Mouse (Mus musculus) inflammation-experienced regulatory T-cells, adult 6 months (primary cell): ENCODE data around the gene Kmt2e. TPM values are rescaled to one million over a fixed set of nuclear protein-coding genes. Genes with fewer than 3 reads are reported as not detected.
"Not testable (repeated sequence)": the region's sequence is repeated elsewhere in the genome, so short reads cannot be mapped to it uniquely, and the experiment has no call there.

ENCODE experiments used
- ATAC-seq: one replicate; pipeline ENCODE4 v1.8.0; 2017
- polyA plus RNA-seq, 3 experiments: library from polyadenylated mRNA; unstranded; fragments of 100-300 nt; shearing (Covaris generic); gene quantifications; one replicate each; pipeline ENCODE4 v1.2.1; 2017

Gene Kmt2e
- polyA plus RNA-seq, 3 experiments from 2014 or later = 200 to 243 (median 210) TPM

DNA sequence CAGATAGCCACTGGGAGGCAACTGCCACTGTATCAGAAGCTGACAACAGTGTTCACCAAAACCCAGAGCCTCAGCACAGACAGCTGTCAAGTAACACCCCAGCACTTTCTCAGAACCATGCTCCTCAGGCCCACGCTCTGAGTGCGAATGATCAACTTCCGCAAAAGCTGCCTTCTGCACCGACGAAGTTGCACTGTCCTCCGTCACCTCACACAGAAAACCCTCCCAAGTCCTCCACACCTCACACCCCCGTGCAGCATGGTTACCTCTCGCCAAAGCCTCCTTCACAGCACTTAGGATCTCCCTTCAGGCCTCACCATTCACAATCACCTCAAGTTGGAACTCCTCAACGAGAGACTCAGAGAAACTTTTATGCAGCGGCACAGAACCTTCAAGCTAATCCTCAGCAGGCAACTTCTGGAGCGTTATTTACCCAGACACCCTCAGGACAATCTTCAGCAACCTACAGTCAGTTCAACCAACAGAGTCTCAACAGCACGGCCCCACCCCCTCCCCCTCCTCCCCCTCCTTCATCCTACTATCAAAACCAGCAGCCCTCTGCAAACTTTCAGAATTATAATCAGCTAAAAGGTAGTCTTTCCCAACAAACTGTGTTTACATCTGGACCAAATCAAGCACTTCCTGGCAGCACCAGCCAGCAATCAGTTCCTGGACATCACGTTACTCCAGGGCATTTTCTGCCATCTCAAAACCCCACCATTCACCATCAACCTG lies 67.5 kb downstream of the Kmt2e start:
- ATAC-seq = no peak

DNA sequence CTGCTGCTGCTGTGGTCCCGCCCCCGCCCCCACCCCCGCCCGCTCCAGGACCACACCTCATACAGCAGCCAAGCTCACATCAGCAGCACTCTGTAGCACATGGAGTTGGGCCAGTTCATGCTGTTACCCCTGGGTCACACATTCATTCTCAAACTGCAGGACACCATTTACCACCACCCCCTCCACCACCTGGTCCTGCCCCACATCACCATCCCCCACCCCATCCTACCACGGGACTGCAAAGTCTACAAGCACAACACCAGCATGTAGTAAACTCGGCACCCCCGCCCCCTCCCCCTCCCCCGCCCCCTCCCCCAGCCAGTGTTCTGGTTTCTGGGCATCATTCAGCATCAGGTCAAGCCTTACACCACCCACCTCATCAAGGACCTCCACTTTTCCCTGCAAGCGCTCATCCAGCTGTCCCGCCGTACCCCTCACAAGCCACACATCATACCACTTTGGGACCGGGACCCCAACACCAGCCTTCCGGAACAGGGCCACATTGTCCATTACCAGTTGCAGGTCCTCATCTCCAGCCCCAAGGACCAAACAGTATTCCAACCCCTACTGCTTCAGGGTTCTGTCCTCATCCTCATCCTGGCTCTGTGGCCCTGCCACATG lies 68.2 kb downstream of the Kmt2e start:
- no peak for ATAC-seq

GRCm38 (mm10) chr5:23505578-23505977 lies 71.3 kb downstream of the Kmt2e start:
- no peak for ATAC-seq

DNA sequence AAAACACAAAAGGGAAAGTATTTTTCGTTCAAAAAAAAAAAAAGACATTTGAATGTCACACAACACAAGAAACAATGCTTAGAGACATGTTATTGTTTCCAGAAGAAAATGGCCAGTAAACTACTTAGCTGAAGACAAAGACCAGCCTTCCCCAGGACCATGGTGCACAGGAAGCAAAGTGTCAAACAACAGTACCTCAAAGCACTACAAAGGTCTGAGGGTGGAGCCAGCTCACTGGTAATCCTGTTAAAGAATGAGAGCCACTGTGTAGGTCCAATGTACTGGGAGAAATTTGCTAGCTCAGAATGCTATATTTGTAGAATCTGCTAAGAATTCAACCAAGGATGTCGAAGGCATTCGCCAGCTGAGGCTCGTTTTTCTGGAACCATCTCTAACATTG lies 73.0 kb downstream of the Kmt2e start:
- ATAC-seq = no peak

DNA sequence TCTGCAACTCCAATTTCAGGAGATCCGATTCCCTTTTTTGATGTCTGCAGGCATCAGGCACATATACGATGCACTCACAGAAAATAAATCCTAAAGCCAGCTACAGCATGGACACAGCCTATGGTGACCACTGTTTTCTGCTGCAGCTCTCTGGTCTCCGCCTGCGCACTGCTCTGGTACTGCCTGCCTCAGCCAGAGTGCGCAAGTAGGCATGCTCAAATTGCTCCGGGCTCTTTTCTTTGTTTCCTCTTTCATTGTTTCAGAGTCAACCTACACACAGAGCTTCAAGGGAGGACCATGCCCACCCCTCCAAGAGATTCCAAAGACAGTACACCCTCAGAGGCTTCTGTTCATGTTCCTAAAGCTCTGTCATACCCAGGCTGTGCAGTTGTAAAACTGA lies 74.4 kb downstream of the Kmt2e start:
- no peak for ATAC-seq

DNA sequence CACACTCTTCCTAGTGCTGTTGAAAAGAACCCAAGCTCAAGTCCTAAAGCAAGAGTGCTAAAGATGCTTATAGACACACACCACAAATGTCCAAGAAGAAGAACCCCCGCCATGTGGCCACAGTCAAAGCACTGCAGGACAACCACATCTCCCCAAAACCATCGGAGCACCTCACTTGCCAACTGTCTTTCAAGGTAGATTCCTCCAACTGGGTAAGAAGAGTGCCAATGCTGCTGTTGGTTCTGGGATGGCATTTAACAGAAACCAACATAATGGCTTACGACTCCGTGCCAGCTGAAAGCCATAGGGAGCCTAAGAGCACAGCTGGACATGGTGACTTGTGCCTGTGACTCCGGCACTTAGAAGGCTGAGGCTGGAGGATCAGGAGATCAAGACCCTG lies 77.2 kb downstream of the Kmt2e start:
- ATAC-seq = no peak

DNA sequence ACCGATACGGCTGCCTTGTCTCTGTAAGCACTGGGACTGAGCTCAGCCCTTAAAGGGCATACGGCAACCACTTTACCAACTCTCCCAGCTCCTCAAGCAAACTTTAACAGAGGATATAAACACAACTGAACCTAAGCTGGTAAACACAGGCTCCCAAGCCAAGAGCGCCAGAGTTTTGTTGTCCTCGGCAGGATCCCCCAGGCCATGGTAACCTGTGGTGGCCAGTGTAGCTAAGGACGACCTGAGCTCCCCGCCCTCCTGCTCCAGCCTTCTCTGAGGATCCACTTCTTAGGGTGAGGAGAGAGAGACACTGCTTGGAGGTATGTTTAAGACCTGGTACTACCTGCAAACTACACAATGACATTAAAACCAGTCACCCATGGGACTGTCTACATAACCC lies 78.3 kb downstream of the Kmt2e start:
- no peak for ATAC-seq

- no peak for ATAC-seq
These were observed 79.2 kb downstream of the Kmt2e start for GRCm38 (mm10) chr5:23513468-23513867.

GRCm38 (mm10) chr5:23515038-23515437 lies 80.8 kb downstream of the Kmt2e start:
- ATAC-seq = no peak

DNA sequence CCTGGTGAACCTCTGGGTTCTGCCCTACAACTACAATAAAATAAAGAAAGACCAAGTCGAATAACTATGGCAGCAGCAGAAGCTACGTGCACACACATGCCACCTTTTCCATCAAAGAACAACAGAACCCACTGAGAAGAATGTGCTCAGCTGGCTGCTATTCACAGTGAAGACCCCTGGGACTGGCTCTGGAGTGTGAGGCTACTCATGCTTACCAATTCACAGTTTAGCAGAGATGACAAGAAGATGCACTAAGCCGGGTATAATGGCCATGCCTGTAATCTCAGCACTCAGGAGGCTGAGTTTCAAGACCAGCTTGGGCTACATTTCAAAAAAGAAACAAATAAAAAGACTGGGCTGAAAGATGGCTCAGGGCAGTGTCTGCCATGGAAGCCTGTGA lies 82.7 kb downstream of the Kmt2e start:
- ATAC-seq = no peak

- ATAC-seq = no peak
These were observed 83.6 kb downstream of the Kmt2e start for GRCm38 (mm10) chr5:23517839-23518238.

GRCm38 (mm10) chr5:23518673-23519072 lies 84.4 kb downstream of the Kmt2e start:
- no peak for ATAC-seq

- no peak for ATAC-seq
These were observed 85.4 kb downstream of the Kmt2e start for GRCm38 (mm10) chr5:23519679-23520078.

DNA sequence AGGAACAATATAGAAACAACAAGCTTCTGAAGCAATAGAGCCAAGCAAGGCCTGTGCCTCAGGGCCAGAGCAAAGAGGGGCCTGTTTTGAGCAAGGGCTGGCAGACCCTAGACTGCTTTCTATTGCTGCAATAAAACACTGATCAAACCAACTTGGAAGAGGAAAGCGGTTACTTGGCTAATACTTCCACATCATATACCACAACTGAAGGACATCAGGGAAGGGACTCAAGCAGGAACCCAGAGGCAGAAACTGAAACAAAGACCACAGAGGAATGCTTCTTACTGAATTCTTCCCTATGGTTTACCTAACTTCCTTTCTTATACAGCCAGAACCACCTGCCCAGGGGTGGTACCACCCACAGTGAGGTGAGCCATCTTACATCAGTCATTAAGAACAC lies 87.4 kb downstream of the Kmt2e start:
- no peak for ATAC-seq

DNA sequence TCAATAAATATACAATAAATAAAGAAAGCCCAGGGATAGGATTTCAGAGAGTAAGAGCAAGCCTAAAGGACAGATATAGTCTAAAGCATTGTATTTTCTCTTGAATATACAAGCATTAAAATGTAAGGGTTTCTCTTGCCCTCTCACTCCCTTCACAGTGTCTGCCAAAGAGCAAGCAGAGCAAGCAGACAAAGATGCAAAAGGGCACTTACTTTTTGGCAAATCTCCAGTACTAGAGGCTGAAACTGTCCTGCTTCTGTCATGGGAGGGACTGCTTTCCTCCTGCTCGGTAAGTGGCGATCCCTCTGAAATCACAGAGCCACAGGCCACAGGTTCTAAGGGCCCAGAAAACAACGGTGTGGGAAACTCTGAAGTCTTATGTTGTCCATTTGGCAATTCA lies 89.7 kb downstream of the Kmt2e start:
- ATAC-seq = no peak

DNA sequence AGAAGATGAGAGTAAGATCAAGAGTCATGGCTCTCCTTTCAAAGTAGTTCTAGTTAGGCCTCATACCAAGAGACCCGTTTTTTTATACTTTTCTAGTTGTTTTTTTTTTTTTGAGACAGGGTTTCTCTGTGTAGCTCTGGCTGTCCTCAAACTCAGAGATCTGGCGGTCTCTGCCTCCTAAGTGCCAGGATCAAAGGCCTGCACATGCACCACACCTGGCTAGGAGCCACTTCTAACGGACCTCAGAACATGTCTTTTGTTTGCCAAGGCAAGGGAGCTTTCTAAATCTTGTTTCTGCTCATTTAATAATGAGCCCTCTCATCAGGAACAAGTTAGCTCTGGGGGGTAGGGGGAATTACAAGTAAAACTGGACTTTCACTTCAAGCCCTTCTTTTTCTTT lies 90.4 kb downstream of the Kmt2e start:
- no peak for ATAC-seq

DNA sequence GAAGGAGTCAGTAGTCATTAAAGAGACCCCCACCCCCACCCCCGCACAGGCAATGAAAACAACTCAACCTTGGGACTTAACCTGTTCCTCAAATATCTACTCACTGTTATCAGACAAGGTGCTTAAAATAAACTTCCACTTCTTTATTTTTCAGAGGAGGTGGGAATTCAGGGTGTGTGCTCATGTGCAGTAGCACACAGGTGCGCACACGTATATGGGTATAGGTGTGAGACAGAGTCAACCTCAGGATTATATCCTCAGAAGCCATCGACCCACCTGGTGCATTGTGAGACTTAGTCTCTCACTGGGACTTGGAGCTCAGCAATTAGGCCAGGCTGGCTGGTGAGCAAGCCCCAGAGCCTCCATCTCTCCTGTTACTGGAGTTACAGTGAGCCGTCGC lies 96.9 kb downstream of the Kmt2e start:
- ATAC-seq = no peak

- ATAC-seq = no peak
These were observed 97.4 kb downstream of the Kmt2e start for GRCm38 (mm10) chr5:23531541-23532096.

GRCm38 (mm10) chr5:23535692-23536091 lies 101.5 kb downstream of the Kmt2e start:
- no peak for ATAC-seq

DNA sequence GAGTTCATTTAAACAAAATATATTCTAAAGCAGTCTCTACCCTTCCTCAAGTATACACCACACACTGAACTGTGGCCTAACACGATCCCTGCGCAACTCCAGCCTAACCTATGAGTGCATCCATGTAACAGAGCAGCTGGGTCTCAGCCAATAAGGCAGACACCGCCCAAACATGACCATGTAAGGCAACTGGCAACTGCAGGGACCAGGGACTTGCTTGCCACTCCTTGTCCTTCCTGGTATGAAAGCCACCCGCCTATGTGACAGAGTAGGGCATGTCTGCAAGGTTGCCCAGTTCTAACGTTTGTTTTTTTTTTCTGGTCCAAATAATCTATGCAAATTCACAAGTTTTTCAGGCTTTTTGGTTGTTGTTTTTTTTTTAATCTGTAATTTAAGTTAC lies 117.4 kb downstream of the Kmt2e start:
- no peak for ATAC-seq

DNA sequence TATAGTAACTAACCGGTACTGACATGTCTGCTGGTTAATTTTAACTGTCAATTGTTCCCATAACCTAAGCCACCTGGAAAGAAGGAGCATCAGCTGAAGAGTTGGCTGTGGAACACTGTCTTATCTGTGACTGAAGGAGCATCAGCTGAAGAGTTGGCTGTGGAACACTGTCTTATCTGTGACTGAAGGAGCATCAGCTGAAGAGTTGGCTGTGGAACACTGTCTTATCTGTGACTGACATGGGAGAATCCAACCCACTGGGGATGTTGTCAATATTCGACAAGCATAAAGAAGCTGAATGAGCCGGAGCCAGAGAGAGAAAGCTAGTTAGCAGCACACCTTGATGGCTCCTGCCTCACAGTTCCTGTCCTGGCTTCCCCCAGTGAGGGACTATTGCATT lies 119.1 kb downstream of the Kmt2e start:
- ATAC-seq = not testable (repeated sequence)
